Mouse (Mus musculus): ENCODE measurements around the gene Zfp276. TPM values are rescaled to one million over a fixed set of nuclear protein-coding genes. Genes with fewer than 3 reads are reported as not detected.
A peak's percentile ranks its signal among the peaks of the same experiment; 100 is the strongest.

Gene Zfp276
- polyA plus RNA-seq, 1 experiment from 2014 or later: 34.3 TPM

GRCm38 (mm10) chr8:123232553-123232952 is 21.4 kb upstream of the Zfp276 start:
- WGBS: 48% methylated on average over 7 of the region's 7 CpGs
- Histone ChIP-seq H3K9me3 (no peaks in the 10 kb centered on the region), H3K27ac (no peak overlapping the region), H3K27me3 (peaks cover 40% of the 10 kb centered on the region), H3K36me3 (peaks cover 22% of the 10 kb centered on the region), H3K4me1 (peaks cover 15% of the 10 kb centered on the region), H3K4me3 (no peak overlapping the region), H3K9ac (no peak overlapping the region), H3K4me2 (replicated peaks) (no peak overlapping the region)
- ATAC-seq (ENCODE audit: insufficient number of reproducible peaks, insufficient read depth, low FRiP score, low TSS enrichment): no peak

GRCm38 (mm10) chr8:123233300-123233699 is 20.7 kb upstream of the Zfp276 start:
- Histone ChIP-seq H3K4me2 (replicated peaks) (no peak overlapping the region), H3K27ac (no peak overlapping the region), H3K9me3 (no peaks in the 10 kb centered on the region), H3K9ac (no peak overlapping the region), H3K27me3 (peaks cover 40% of the 10 kb centered on the region), H3K36me3 (peaks cover 15% of the 10 kb centered on the region), H3K4me3 (no peak overlapping the region), H3K4me1 (peaks cover 15% of the 10 kb centered on the region)
- ATAC-seq (ENCODE audit: insufficient number of reproducible peaks, insufficient read depth, low FRiP score, low TSS enrichment): no peak
- 58% methylated on average over 13 of the region's 13 CpGs for WGBS

GRCm38 (mm10) chr8:123233760-123234159 is 20.2 kb upstream of the Zfp276 start:
- Histone ChIP-seq H3K4me3 (no peak overlapping the region), H3K9ac (no peak overlapping the region), H3K4me2 (replicated peaks) (no peak overlapping the region), H3K27me3 (peaks cover 40% of the 10 kb centered on the region), H3K4me1 (peaks cover 15% of the 10 kb centered on the region), H3K9me3 (no peaks in the 10 kb centered on the region), H3K36me3 (peaks cover 10% of the 10 kb centered on the region), H3K27ac (no peak overlapping the region)
- ATAC-seq (ENCODE audit: insufficient number of reproducible peaks, insufficient read depth, low FRiP score, low TSS enrichment): no peak
- WGBS: 74% methylated on average over 11 of the region's 11 CpGs

GRCm38 (mm10) chr8:123234918-123235519 is 19.0 kb upstream of the Zfp276 start:
- no peak overlapping the region for H3K27ac ChIP-seq
- peak overlapping the region; percentile 45 for H3K4me3 ChIP-seq
- peaks cover 15% of the 10 kb centered on the region for H3K4me1 ChIP-seq
- 31% methylated on average over 13 of the region's 13 CpGs for WGBS
- H3K9ac ChIP-seq: peak overlapping the region; percentile 49; the same call in 1 of the 2 replicates
- H3K9me3 ChIP-seq: no peaks in the 10 kb centered on the region
- H3K4me2 ChIP-seq (replicated peaks): peak overlapping the region; percentile 88
- peaks cover 1% of the 10 kb centered on the region; the same call in 1 of the 2 replicates for H3K36me3 ChIP-seq
- no peak for ATAC-seq (ENCODE audit: insufficient number of reproducible peaks, insufficient read depth, low FRiP score, low TSS enrichment)
- H3K27me3 ChIP-seq: peaks cover 40% of the 10 kb centered on the region

- Histone ChIP-seq H3K4me2 (replicated peaks) (peak within 1 kb of the TSS; percentile 88), H3K9me3 (no peaks in the 10 kb centered on the region), H3K27me3 (peaks cover 40% of the 10 kb centered on the region), H3K36me3 (no peaks in the 10 kb centered on the region; the same call in 1 of the 2 replicates), H3K27ac (no peak within 1 kb of the TSS), H3K4me3 (peak within 1 kb of the TSS; percentile 45), H3K9ac (peak within 1 kb of the TSS; percentile 49), H3K4me1 (peaks cover 15% of the 10 kb centered on the region)
- WGBS: 2% methylated on average over 57 of the region's 57 CpGs
- peak; percentile 70 for ATAC-seq (ENCODE audit: insufficient number of reproducible peaks, insufficient read depth, low FRiP score, low TSS enrichment)
Measured at GRCm38 (mm10) chr8:123235520-123236497, 18.2 kb upstream of the Zfp276 start, which contains the start of gene Spata2l. Gene Spata2l (minus strand): TSS chr8:123236233.

GRCm38 (mm10) chr8:123239398-123239797 is 14.6 kb upstream of the Zfp276 start:
- Histone ChIP-seq H3K4me3 (no peak overlapping the region), H3K9me3 (no peaks in the 10 kb centered on the region), H3K27me3 (peaks cover 18% of the 10 kb centered on the region), H3K36me3 (peaks cover 26% of the 10 kb centered on the region), H3K27ac (no peak overlapping the region), H3K4me1 (peaks cover 15% of the 10 kb centered on the region), H3K4me2 (replicated peaks) (no peak overlapping the region), H3K9ac (no peak overlapping the region)
- WGBS: 90% methylated on average over 10 of the region's 10 CpGs
- ATAC-seq (ENCODE audit: insufficient number of reproducible peaks, insufficient read depth, low FRiP score, low TSS enrichment): no peak

GRCm38 (mm10) chr8:123242107-123242923 is 11.7 kb upstream of the Zfp276 start:
- 0 out of 2 replicates have a peak, but pooled peaks have one; percentile 28 for ATAC-seq (ENCODE audit: insufficient number of reproducible peaks, insufficient read depth, low FRiP score, low TSS enrichment)
- WGBS: 86% methylated on average over 7 of the region's 7 CpGs
- Histone ChIP-seq H3K9ac (no peak overlapping the region), H3K4me1 (no peaks in the 10 kb centered on the region), H3K4me3 (no peak overlapping the region), H3K36me3 (peaks cover 55% of the 10 kb centered on the region), H3K27me3 (no peaks in the 10 kb centered on the region), H3K4me2 (replicated peaks) (no peak overlapping the region), H3K9me3 (no peaks in the 10 kb centered on the region), H3K27ac (no peak overlapping the region)

- H3K36me3 ChIP-seq: peaks cover 62% of the 10 kb centered on the region
Measured at GRCm38 (mm10) chr8:123243053-123243452, 10.9 kb upstream of the Zfp276 start.

GRCm38 (mm10) chr8:123244382-123244781 is 9.6 kb upstream of the Zfp276 start:
- peaks cover 74% of the 10 kb centered on the region for H3K36me3 ChIP-seq

More at GRCm38 (mm10) chr8:123243053-123243452, 10.9 kb upstream of the Zfp276 start:
- Histone ChIP-seq H3K4me1 (no peaks in the 10 kb centered on the region), H3K27me3 (no peaks in the 10 kb centered on the region), H3K27ac (no peak overlapping the region), H3K4me3 (no peak overlapping the region), H3K9ac (no peak overlapping the region), H3K9me3 (no peaks in the 10 kb centered on the region), H3K4me2 (replicated peaks) (no peak overlapping the region)
- 65% methylated on average over 11 of the region's 11 CpGs for WGBS
- 0 out of 2 replicates have a peak, but pooled peaks have one; percentile 37 for ATAC-seq (ENCODE audit: insufficient number of reproducible peaks, insufficient read depth, low FRiP score, low TSS enrichment)

GRCm38 (mm10) chr8:123245543-123245942 is 8.5 kb upstream of the Zfp276 start:
- Histone ChIP-seq H3K27me3 (no peaks in the 10 kb centered on the region), H3K4me1 (no peaks in the 10 kb centered on the region), H3K4me2 (replicated peaks) (no peak overlapping the region), H3K27ac (no peak overlapping the region), H3K4me3 (no peak overlapping the region), H3K9me3 (no peaks in the 10 kb centered on the region), H3K36me3 (peaks cover 86% of the 10 kb centered on the region), H3K9ac (no peak overlapping the region)
- WGBS: 93% methylated on average over 12 of the region's 12 CpGs
- ATAC-seq (ENCODE audit: insufficient number of reproducible peaks, insufficient read depth, low FRiP score, low TSS enrichment): no peak

More at GRCm38 (mm10) chr8:123244382-123244781, 9.6 kb upstream of the Zfp276 start:
- Histone ChIP-seq H3K9ac (no peak overlapping the region), H3K4me3 (no peak overlapping the region), H3K27me3 (no peaks in the 10 kb centered on the region), H3K4me1 (no peaks in the 10 kb centered on the region), H3K9me3 (no peaks in the 10 kb centered on the region), H3K27ac (no peak overlapping the region), H3K4me2 (replicated peaks) (no peak overlapping the region)
- 86% methylated on average over 4 of the region's 4 CpGs for WGBS
- no peak for ATAC-seq (ENCODE audit: insufficient number of reproducible peaks, insufficient read depth, low FRiP score, low TSS enrichment)

GRCm38 (mm10) chr8:123247748-123248147 is 6.2 kb upstream of the Zfp276 start:
- Histone ChIP-seq H3K4me1 (peaks cover 6% of the 10 kb centered on the region), H3K36me3 (peaks cover 83% of the 10 kb centered on the region), H3K9ac (no peak overlapping the region), H3K27ac (no peak overlapping the region), H3K4me2 (replicated peaks) (no peak overlapping the region), H3K9me3 (no peaks in the 10 kb centered on the region), H3K4me3 (no peak overlapping the region), H3K27me3 (no peaks in the 10 kb centered on the region)
- ATAC-seq (ENCODE audit: insufficient number of reproducible peaks, insufficient read depth, low FRiP score, low TSS enrichment): no peak
- WGBS: 94% methylated on average over 6 of the region's 6 CpGs
